Mouse (Mus musculus) limb, embryonic 11.5 days (tissue): Measurements from ENCODE around the gene Tnip2. TPM values are rescaled to one million over a fixed set of nuclear protein-coding genes. Genes with fewer than 3 reads are reported as not detected.

Experiments
- ATAC-seq: fragments of 200-750 bp; cut with Nextera tagmentation; 2 replicates; pipeline ENCODE4 v1.8.0; 2017; ENCODE audit warnings: low read depth; ENCODE audit not compliant: insufficient number of reproducible peaks, low FRiP score, low TSS enrichment
- DNase-seq: peaks from one replicate; pipeline ENCODE4 v3.0.0-alpha.2; 2015; ENCODE audit warnings: low spot score
- H3K27ac ChIP-seq: fragments of 300-500 bp; sonication (generic); replicated peaks from 2 replicates; pipeline ENCODE4 v1.5.1; 2014; ENCODE audit warnings: low read depth, mild to moderate bottlenecking, low read length
- H3K27me3 ChIP-seq: fragments of 300-500 bp; sonication (generic); 2 replicates; pipeline ENCODE4 v1.6.1; 2014; ENCODE audit warnings: mild to moderate bottlenecking, low read length, mixed read lengths; ENCODE audit not compliant: control insufficient read depth, insufficient read depth
- H3K36me3 ChIP-seq: fragments of 300-500 bp; sonication (generic); 2 replicates; pipeline ENCODE4 v1.6.1; 2014; ENCODE audit warnings: mild to moderate bottlenecking, low read length, moderate library complexity, mixed read lengths; ENCODE audit not compliant: control insufficient read depth, insufficient read depth
- H3K4me1 ChIP-seq: fragments of 300-500 bp; sonication (generic); 2 replicates; pipeline ENCODE4 v1.6.1; 2014; ENCODE audit warnings: low read length, mixed read lengths; ENCODE audit not compliant: control insufficient read depth, insufficient read depth
- H3K4me2 ChIP-seq: fragments of 300-500 bp; sonication (generic); 2 replicates; pipeline ENCODE4 v1.6.1; 2014; ENCODE audit warnings: low read depth, mild to moderate bottlenecking, moderate library complexity; ENCODE audit not compliant: severe bottlenecking
- H3K4me3 ChIP-seq: fragments of 300-500 bp; sonication (generic); 2 replicates; pipeline ENCODE4 v1.5.1; 2014; ENCODE audit warnings: low read depth, low read length
- H3K9ac ChIP-seq: fragments of 300-500 bp; sonication (generic); 2 replicates; pipeline ENCODE4 v1.6.1; 2014; ENCODE audit warnings: mild to moderate bottlenecking, low read length
- H3K9me3 ChIP-seq: fragments of 300-500 bp; sonication (generic); 2 replicates; pipeline ENCODE4 v1.6.1; 2016; ENCODE audit warnings: low read length; ENCODE audit not compliant: control insufficient read depth
- WGBS: fragments of 180-500 bp; shearing (Covaris S2); extraction: QIAGEN DNeasy Blood & Tissue Kit; methylation state at CpG from one replicate; pipeline ENCODE4 v1.1.7; 2014; 5-methylcytosine and 5-hydroxymethylcytosine counted together
- polyA plus RNA-seq: library from polyadenylated mRNA; unstranded; fragments of >200 nt; fragmentation: Nextera tagmentation; extraction: Ambion mirVana; gene quantifications from 2 replicates; pipeline ENCODE4 v1.2.1, GENCODE M21; 2014

Tnip2 gene
- polyA plus RNA-seq, 1 experiment from 2014 or later = 4.4 TPM

DNA sequence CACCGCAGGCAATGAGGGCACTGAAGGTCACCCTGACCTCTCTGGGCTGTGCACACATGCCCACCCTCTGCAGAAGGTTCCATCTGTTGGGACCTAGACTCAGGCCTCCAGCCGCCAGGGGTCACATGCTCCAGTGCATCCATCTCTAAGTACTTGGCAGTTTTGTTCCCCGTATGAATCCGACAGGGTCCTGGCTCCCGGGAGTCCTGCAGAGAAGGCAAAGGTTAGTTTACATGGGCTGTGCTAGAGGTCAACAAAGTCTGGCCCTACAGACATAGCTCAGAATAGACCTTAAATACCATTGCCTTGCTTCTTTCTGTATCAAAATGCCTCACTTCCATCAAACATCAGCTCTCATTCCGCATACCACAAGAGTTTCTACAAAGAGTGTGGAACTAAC is 17.0 kb downstream of the Tnip2 start:
- Histone ChIP-seq H3K36me3 (no peaks in the 10 kb centered on the region), H3K27me3 (no peaks in the 10 kb centered on the region), H3K9ac (no peak overlapping the region), H3K27ac (no peak overlapping the region), H3K4me1 (no peaks in the 10 kb centered on the region), H3K4me3 (no peak overlapping the region), H3K4me2 (no peak overlapping the region), H3K9me3 (no peaks in the 10 kb centered on the region)
- ATAC-seq (no peak), DNase-seq (no peak)
- 88% methylated on average over 6 of the region's 6 CpGs for WGBS

DNA sequence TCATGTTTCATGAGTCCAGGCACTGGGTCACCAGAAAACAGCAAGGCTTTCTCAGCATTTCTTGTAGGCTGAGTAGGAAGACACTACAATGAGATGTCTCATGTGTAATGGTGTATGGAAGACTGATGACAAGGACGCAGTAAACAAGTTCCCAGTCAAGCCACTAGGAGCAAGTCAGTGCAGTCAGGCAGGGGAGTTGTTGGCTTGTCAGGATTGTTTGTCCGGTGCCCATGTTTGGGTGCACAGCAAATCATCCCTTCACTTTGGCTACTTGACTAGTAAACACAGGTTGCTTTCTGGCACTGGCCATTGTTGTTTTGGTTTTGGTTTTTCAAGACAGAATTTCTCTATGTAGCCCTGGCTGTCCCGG is 24.4 kb downstream of the Tnip2 start:
- no peaks in the 10 kb centered on the region for H3K4me1 ChIP-seq
- DNase-seq = no peak
- 89% methylated on average over 3 of the region's 3 CpGs for WGBS
- H3K9me3 ChIP-seq = no peaks in the 10 kb centered on the region
- no peaks in the 10 kb centered on the region for H3K27me3 ChIP-seq
- H3K36me3 ChIP-seq = peaks cover 7% of the 10 kb centered on the region; the same call in 1 of the 2 replicates
- no peak for ATAC-seq
- no peak overlapping the region for H3K4me3 ChIP-seq
- no peak overlapping the region for H3K27ac ChIP-seq
- H3K4me2 ChIP-seq = no peak overlapping the region
- H3K9ac ChIP-seq = no peak overlapping the region

DNA sequence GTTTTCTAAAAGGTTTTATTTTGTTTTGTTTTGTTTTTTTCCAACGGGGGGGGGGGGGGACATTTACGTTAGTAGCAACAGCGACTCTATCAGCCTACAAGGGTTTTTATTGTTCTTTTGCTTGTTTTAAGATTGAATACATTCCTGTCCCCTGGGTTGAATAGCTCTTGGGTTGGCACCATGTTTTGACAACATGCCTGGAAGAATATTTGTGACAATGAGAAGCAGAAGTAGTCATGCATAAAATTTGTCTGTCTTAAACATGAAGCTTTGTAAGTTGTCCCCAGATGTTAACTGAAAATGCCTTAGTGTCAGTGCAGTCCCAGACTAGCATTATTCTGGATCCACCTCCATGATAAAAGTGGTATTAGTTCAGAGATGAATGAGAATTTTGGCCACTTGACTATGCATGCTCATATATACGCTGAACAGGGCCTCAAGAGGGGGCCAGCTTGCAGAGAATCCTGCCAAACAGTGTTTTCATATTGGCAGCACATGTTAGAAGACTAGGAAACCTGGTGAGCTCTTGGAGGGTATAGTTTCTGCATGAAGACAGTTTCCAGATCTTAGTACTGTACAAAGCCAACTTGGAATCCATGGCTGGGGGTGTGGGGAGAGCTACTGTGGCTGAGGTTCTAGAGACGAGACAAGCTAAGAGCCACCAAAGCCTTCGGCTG is 24.9 kb downstream of the Tnip2 start:
- WGBS = 80% methylated on average over 6 of the region's 6 CpGs
- Histone ChIP-seq H3K9ac (no peak overlapping the region), H3K9me3 (no peaks in the 10 kb centered on the region), H3K4me1 (no peaks in the 10 kb centered on the region), H3K27ac (no peak overlapping the region), H3K27me3 (no peaks in the 10 kb centered on the region), H3K36me3 (peaks cover 7% of the 10 kb centered on the region; the same call in 1 of the 2 replicates), H3K4me2 (no peak overlapping the region), H3K4me3 (no peak overlapping the region)
- no peak for ATAC-seq
- DNase-seq = no peak

DNA sequence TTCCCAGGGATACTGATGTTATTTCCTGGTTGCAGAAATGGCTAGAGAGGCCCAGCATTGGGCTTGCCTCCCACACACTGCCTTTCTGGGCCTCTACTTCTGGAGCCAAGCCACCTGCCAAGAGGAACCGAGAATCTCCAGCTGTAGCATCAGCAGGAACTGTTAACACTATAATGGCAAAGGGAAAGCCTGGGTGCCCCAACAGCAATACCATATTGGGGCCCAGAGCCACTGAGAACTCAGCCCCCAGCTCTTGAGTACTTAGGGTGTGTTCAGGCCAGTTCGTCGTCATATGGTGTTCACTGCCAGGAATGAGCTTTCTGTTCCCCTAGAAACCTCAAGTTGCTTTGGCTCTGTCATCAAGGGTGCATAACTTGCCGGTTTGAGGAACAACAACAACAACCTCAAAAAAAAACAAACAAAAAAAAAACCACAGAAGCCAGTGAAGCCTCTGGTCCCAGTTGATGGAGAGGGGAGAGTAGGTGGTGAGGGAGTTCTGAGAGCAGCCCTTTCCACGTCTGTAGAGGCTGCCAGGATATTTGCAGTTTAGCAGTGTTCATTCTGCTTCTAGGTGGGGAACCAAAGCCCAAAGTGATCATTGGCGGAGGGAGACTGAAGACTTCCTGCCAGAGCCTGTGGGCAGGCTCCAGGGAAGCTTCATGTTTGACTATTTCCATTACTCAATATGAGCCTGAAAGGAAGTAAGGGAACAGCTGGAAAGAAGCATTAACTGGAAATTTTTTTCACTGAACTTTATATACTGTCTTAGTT is 26.3 kb downstream of the Tnip2 start:
- H3K4me1 ChIP-seq = no peaks in the 10 kb centered on the region
- H3K36me3 ChIP-seq = peaks cover 7% of the 10 kb centered on the region; the same call in 1 of the 2 replicates
- no peaks in the 10 kb centered on the region for H3K9me3 ChIP-seq
- no peaks in the 10 kb centered on the region for H3K27me3 ChIP-seq
- ATAC-seq (no peak), DNase-seq (no peak)
- WGBS = 81% methylated on average over 6 of the region's 6 CpGs
- H3K4me3 ChIP-seq = no peak overlapping the region
- H3K4me2 ChIP-seq = no peak overlapping the region
- H3K27ac ChIP-seq = no peak overlapping the region
- no peak overlapping the region for H3K9ac ChIP-seq

DNA sequence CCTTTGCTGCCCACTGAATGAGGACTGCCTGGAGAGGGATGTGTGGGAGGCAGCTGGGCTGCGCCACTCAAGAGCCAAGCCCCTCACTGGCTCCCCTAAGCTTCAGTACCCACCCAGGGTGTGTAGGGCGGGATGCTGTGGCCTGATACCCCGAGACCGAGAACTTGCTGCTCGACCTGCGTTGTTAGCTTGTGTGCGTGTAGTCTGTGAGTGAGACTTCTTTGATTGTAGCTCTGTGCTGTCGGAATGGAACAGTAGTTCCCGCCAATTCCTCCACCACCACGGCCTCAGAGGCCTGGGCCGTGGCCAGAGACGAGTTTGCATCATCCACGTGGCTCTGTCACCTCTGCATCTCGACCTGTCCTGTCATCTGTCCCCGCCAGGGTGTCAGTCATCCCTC is 28.1 kb downstream of the Tnip2 start:
- 90% methylated on average over 15 of the region's 15 CpGs for WGBS
- no peaks in the 10 kb centered on the region for H3K9me3 ChIP-seq
- no peak overlapping the region for H3K27ac ChIP-seq
- ATAC-seq (no peak), DNase-seq (no peak)
- H3K36me3 ChIP-seq = peaks cover 10% of the 10 kb centered on the region; the same call in 1 of the 2 replicates
- no peak overlapping the region for H3K9ac ChIP-seq
- H3K4me2 ChIP-seq = no peak overlapping the region
- no peaks in the 10 kb centered on the region for H3K27me3 ChIP-seq
- H3K4me3 ChIP-seq = no peak overlapping the region
- no peaks in the 10 kb centered on the region for H3K4me1 ChIP-seq

DNA sequence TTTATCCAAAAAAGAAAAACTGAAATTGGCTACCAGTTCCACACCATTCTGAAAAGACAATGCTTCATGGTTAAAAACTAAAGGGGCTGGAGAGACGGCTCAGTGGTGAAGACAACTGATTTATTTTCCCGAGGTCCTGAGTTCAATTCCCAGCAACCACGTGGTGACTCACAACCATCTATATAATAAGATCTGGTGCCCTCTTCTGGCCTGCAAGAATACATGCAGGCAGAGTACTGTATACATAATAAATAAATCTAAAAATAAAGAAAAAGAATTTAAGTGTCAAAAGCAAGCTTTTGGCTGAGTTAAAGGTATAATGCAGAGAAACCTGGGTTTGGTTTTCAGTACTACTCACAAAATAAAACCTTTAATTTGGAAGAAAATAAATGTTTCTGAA is 32.9 kb downstream of the Tnip2 start:
- H3K9me3 ChIP-seq = no peaks in the 10 kb centered on the region
- H3K4me1 ChIP-seq = no peaks in the 10 kb centered on the region
- peaks cover 18% of the 10 kb centered on the region for H3K36me3 ChIP-seq
- DNase-seq (no peak), ATAC-seq (no peak)
- no peak overlapping the region for H3K4me2 ChIP-seq
- no peak overlapping the region for H3K27ac ChIP-seq
- 77% methylated on average over 3 of the region's 3 CpGs for WGBS
- no peak overlapping the region for H3K4me3 ChIP-seq
- no peak overlapping the region for H3K9ac ChIP-seq
- H3K27me3 ChIP-seq = no peaks in the 10 kb centered on the region

DNA sequence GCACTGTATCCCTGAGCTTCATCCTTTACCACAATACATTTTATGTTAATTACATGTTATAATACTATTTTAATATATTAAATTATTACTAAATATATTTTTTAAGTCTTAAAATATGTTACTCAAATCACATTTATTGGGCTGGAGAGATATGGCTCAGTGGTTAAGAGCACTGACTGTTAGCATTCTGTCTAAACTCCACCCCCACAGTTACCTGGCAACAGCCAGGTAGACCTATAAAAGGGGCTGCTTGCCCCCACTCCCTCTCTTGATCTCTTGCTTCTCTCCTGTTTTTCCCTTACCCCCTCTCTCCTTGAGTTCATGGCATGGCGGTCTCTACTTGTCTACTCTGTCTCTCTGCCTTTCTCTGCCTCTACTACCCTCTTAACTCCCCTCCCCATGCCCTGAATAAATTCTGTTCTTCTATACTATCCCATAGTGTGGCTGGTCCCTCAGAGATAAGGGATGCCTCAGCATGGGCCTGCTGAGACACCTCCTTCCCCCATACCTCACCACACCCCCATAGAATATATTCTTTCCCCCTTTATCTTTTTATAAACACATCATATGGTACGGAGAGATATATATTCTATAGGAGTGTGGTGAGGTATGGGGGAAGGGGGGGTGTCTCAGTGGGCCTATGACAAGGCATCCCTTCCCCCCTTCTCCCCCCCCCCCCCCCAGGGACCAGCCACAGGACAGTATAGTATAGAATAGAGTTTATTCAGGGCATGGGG is 45.6 kb downstream of the Tnip2 start:
- peaks cover 6% of the 10 kb centered on the region; the same call in 1 of the 2 replicates for H3K36me3 ChIP-seq
- no peak overlapping the region for H3K4me2 ChIP-seq
- no peak overlapping the region for H3K4me3 ChIP-seq
- H3K27ac ChIP-seq = no peak overlapping the region
- no peaks in the 10 kb centered on the region for H3K4me1 ChIP-seq
- DNase-seq (no peak), ATAC-seq (no peak)
- H3K9me3 ChIP-seq = no peaks in the 10 kb centered on the region
- 89% methylated on average over 2 of the region's 2 CpGs for WGBS
- no peaks in the 10 kb centered on the region for H3K27me3 ChIP-seq
- H3K9ac ChIP-seq = no peak overlapping the region

DNA sequence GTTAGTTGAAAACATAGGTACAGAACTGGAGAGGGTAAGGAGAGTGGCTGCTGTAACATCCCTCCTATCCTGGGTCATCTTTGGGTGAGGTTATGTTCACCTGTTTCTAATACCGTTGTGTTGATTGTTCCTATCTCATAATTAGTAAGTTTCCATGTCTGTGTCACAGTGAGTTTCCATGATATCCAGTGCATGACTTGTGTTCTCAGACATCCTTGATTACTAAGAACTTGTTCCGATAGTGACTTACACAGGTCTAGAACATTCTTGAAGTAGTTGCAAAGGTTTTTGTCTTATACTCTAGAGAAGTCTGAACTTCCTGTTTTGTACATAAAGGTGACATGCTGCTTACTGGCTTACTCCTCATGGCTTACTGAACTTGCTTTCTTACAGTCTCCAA is 47.1 kb downstream of the Tnip2 start:
- Histone ChIP-seq H3K4me3 (no peak overlapping the region), H3K4me1 (no peaks in the 10 kb centered on the region), H3K9me3 (no peaks in the 10 kb centered on the region), H3K27me3 (no peaks in the 10 kb centered on the region), H3K4me2 (no peak overlapping the region), H3K27ac (no peak overlapping the region), H3K9ac (no peak overlapping the region), H3K36me3 (peaks cover 8% of the 10 kb centered on the region; the same call in 1 of the 2 replicates)
- whole genome bisulfite sequencing = 97% methylated on average over 2 of the region's 2 CpGs
- ATAC-seq = no peak
- no peak for DNase-seq
